Mouse (Mus musculus): ENCODE measurements around the gene Dapk2.

The Dapk2 gene

DNA sequence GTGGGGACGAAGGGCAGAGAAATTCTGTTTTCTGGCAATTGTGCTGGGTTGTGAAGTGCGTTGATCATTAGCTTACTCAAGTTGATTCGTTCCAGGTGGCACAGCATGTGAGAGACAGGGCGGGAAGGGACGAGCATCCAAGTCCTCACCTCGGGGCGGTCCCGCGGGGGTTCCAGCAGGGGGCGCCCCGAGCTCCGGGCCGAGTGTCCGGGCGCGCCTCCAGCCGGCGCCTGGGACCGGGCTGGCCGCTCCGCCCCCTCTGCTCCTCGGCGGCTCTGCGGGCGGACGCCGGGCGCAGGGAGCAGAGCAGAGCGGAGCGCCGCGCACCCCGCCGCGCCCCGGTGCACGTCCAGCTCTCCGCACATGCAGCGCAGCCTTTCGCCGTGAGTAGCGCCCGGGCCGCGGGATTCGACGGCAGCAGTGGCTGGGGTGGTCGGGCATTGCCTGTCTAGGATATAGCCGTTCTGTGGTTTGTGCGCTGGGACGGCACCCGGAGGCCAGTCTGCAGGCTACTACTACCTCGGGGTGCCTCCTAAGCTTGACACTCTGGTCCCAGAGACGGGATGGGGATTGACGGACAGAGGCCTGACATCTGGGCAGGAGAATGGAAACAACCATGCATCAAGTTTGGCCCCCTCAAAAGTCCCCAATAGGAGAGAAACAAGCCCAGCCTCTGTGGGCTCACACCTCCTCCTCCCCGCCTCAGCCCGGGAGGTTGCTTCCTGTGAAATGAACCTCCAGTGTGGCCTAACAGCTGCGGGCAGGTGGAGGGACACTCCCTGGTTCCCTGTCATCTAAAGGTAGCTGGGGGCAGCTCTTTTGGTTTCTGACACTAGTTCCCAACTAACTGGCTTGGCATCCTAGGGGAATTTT lies at the start of gene Dapk2:
TSS of gene Dapk2 (plus strand) at position 266 of the 873 bp plus-strand sequence.
- ATAC-seq (ENCODE audit: insufficient number of reproducible peaks, low FRiP score, low TSS enrichment): no peak

DNA sequence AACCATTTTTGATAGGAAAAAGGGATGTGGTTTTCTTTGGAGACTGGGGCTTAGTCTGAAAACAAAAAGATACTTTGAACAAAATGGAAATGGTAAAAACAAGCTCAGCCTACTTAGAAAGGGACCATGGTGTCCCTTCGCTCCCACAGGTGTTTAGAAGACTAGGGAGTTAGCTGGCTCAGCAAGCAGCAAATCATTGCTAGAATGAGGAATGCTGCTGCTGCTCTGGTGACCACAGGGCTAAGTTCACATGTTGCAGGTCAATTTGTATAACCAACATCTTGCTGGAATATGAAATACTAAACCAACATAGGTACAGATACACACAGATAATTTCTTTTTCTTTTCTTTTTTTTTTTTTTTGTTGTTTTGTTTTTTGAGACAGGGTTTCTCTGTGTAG lies 48.4 kb upstream of the Dapk2 start:
- no peak for ATAC-seq (ENCODE audit: insufficient number of reproducible peaks, low FRiP score, low TSS enrichment)

DNA sequence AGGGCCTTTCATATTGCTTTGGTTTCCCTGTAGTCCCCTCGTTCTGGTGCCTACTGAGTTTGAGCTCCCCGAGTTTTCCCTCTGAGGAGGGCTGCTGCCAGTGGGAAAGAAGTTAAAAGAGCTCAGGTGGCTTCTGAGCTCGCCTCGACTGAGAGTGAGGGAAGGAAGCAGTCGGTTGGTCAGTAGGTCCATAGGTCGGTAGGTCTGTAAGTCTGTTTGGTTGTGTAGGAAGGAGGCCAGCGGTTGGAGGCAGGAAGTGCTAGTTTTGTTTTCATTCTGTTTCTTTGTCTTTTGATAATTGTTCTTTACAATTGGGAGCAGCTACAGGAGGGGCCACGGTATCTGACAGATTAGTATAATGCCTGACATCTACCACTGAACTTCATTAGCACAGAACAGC lies 47.9 kb upstream of the Dapk2 start:
- ATAC-seq (ENCODE audit: insufficient number of reproducible peaks, low FRiP score, low TSS enrichment): no peak

DNA sequence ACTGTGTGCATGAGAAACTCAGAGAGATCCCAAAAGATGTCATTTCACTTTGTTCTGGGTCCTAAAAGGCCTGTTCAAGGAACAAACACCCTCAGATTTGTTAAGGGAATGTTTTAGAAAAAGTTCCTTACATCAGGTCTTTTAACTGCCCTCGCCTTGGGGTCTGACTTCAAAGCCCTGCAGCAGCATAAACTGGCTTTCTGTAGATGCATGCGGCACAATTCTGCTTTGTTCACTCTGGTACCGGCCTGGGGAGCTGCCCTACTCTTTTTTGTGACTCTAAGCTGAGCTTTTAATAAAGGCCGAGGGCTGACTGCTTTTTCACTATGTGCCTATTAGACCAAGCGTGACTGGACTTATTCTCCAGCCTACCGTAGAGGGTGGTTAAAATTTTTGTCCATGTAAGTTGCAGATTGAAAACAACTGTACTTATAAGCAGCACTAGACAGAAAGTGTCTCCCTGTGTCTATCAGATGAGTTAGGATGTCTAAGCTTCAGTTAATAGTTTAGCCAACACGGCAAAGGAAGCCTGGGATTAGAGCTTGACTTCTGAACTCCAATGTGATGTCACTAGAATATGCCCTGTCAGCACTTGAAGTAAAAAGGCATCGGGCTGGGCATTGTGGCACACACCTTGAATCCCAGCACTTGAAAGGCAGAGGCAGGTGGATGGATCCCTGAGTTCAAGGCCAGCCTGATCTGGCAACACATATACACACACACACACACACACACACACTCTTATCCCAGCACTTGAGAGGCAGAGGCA lies 47.2 kb upstream of the Dapk2 start:
- no peak for ATAC-seq (ENCODE audit: insufficient number of reproducible peaks, low FRiP score, low TSS enrichment)

DNA sequence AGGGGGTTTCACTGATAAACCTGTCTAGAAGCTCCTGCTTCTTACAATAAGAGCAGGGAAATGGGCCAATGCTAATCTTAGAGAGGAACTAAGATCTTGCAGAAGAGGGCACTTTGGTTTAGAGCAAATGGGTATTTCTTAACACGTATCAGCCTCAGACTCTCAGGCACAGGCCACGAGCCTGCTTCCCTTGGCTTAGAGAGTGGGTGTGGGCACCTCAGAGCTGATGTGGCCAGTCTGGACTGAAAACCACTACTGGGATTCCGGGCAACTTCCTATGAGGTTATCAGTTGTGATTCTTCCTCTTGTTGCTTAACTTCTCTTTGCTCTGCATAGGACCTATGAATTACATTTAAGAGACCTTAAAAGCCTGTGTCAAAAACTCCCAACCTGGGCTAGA lies 43.7 kb upstream of the Dapk2 start:
- no peak for ATAC-seq (ENCODE audit: insufficient number of reproducible peaks, low FRiP score, low TSS enrichment)

DNA sequence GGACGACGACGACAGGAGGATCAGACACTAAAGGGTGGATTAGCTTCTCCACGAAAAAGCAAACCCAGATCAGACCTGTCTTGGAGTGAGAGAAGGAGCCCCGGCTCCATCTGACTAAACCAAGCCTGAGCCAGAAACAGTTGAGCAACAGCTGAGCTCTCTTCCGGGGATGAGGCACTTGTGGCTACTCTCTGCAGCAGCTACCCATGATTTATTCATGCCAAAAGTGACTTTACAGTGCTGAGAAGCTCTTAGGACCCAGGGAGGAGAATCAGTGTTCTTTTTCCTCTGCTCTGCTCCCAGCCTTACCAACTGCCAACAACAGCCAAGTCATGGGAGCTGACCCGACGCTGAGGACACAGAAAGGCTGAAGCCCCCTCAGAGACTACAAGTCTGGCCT lies 41.1 kb upstream of the Dapk2 start:
- no peak for ATAC-seq (ENCODE audit: insufficient number of reproducible peaks, low FRiP score, low TSS enrichment)

DNA sequence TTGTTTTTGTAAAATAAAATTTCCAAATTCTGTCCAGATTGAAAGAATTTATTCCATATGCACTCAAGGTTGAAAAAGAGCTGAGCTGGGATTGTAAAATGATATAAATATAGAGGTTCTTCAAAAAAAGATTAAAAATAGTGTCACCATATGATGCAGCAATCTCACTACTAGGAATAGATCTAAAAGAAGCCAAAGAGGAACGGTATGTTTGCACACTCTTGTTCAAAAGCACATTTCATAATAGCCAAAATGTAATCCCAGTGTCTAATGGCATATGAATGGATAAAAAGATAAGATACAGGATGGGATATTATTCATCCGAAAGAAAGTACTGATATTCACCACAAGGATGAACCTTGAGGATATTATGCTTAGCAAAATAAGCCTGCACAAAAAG lies 38.5 kb upstream of the Dapk2 start:
- no peak for ATAC-seq (ENCODE audit: insufficient number of reproducible peaks, low FRiP score, low TSS enrichment)

DNA sequence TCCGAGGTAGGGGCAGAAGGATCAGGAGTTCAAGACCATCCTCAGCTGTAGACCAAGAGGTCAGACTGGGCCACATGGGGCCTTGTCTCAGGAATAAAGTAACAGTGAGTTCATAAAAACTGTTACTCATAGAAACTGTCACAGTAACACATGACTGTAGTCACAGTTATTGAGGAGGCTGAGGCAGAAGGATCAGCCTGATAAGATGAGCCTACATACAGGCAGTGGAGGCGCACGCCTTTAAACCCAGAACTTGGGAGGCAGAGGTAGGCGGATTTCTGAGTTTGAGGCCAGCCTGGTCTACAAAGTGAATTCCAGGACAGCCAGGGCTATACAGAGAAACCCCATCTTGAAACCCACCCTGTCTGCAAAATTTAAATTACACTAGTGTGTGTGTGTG lies 37.9 kb upstream of the Dapk2 start:
- ATAC-seq (ENCODE audit: insufficient number of reproducible peaks, low FRiP score, low TSS enrichment): no peak

DNA sequence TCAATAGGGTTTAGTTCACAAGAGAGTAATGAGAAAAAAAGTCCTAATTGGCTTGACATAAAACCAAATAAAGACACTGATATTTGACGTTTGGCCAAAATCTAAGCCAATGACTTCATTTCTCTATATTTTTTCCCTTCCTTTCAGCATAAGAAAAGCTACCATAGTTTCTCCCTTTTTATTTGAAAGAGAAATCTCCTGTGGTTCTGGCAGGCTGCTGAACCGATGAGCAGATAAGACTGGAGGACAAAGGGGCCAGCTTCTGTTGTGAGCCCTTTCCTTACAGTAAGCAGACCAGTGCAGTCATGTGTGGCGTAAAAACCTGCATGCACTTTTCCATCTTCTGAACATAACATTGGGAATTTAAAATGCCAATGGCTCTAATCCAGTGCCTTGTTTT lies 37.1 kb upstream of the Dapk2 start:
- ATAC-seq (ENCODE audit: insufficient number of reproducible peaks, low FRiP score, low TSS enrichment): no peak

DNA sequence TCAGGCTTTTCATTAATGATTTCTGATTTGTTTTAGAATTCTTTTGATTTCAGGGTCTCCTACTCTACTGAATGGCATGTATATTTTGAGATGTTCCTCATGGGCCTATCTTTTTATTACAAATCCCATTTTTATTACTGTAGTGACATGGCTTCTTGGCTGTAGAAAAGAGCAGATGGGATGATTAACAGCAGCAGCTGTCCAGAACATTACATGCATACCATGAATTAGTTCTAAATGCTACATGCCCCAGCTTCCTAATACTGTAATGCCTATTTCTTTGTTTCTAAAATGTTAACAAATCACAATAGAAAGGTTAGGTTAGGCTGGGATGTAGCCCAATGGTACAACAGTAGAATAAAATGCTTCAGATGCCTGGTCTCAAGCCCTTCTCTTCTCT lies 36.6 kb upstream of the Dapk2 start:
- no peak for ATAC-seq (ENCODE audit: insufficient number of reproducible peaks, low FRiP score, low TSS enrichment)

DNA sequence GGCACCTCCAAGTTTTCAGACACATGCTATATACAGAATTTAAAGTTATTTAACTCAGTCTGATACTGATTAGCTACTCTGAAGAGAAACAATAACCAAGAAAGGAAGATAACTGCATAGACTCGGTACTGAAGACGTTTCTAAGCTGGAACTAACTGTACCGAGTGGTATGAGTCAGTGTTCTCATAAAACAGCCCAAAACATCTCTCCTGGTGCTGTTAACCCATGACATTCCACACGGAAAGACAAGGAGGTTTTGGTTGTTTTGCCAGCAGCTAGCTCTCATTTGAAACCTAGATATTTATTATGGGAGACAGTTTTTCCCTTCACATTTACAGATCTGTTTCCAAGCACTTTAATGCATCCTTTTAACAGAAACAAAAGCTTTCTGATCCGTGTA lies 34.4 kb upstream of the Dapk2 start:
- ATAC-seq (ENCODE audit: insufficient number of reproducible peaks, low FRiP score, low TSS enrichment): no peak

DNA sequence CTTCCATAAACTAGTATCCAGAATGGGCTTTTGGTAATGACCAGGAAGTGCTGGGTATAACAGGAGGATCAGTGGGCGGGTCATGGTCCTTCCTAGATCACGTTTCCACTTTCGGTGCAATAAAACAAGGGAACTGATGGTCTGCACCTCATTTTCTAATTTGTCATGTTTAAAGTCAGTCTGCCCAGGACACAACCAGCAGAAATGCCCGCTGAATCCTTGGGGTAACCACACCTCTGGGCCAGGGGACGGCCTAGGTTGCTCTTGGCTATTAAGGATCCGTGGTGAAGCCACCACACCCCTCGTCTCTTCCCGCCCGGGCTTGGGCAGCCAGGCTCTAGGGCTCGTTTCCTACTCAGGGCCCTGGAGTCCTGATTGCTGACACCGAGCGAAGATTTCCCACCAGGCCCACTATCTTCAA lies 33.9 kb upstream of the Dapk2 start:
- peak; percentile 10; the same call in 1 of the 2 replicates for ATAC-seq (ENCODE audit: insufficient number of reproducible peaks, low FRiP score, low TSS enrichment)

DNA sequence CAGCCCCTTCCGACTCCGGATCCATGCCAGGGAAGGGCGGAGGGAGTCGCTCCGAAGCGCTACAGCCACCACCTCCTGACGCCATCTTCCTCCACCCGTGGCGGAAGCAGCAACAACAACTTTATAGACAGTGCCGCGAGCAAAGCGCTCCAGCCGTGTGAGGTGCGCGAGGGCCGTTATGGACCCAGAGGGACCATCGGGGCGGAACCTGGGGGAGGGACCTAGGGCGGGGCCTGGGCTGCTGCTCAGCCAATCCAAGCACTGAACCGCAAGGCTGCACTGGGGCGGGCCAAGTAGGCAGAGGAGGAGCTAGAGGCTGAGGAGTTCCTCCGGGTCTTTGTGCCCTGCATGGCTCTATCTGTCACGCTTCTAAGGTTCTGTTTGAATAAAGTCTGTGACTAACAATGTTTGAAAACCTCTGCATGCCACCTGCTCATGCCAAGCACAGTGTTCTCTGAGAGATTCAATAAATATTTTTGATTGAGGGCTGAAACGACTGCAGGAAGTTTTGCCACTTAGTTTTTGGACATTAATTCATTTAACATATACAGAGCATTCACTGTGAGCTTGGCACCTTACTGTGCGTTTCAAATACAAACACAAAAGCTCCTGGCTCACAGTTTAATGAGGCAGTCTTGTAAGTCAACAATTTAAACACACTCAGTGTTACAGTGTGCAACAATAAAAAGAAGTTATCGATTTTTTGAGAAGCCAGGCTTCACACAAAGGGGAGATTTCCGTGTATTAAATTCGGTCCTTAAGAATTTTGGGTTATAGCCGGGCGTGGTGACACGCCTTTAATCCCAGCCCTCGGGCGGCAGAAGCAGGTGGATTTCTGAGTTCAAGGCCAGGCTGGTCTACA lies 33.1 kb upstream of the Dapk2 start:
- ATAC-seq (ENCODE audit: insufficient number of reproducible peaks, low FRiP score, low TSS enrichment): peak; percentile 95

DNA sequence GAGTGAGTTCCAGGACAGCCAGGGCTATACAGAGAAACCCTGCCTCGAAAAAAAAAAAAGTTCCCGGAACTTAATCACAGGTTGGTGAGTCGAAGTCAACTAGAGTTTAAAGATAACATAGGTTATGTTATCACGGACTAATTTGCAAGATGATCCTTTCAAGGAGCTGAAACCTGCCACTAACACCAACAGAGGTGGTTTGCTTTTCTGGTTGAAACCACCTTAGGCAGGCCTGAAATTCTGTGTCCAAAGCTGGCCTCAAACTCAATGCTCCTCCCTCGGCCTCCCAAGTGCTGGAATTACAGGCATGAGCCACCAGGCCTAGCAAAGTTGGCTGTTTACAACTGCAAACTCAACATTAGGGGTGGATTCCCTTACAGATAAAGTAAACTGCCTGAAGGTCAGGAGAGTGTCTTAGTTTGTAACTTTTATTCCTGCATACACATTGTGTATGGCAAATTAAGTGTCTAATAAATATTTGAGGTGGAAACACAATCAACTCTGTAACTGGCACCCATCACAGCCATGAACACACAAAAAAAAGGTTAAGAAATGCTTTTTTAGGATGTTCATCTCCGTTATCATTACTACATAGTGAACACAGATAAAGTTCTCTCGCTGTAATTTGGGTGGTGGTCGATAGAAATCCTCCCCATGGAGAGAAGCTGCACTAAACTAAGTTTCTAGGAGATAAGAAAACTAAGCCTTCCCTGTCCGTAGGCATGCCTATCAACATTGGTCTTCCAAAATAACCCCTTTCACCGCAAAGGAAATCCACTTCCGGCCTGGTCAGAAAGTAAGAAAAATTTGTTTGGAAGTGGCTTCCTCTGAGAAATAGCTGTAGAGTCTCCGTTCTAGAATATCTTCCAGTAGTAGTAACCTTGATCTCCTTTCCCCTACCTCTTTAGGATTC lies 32.2 kb upstream of the Dapk2 start:
- no peak for ATAC-seq (ENCODE audit: insufficient number of reproducible peaks, low FRiP score, low TSS enrichment)

DNA sequence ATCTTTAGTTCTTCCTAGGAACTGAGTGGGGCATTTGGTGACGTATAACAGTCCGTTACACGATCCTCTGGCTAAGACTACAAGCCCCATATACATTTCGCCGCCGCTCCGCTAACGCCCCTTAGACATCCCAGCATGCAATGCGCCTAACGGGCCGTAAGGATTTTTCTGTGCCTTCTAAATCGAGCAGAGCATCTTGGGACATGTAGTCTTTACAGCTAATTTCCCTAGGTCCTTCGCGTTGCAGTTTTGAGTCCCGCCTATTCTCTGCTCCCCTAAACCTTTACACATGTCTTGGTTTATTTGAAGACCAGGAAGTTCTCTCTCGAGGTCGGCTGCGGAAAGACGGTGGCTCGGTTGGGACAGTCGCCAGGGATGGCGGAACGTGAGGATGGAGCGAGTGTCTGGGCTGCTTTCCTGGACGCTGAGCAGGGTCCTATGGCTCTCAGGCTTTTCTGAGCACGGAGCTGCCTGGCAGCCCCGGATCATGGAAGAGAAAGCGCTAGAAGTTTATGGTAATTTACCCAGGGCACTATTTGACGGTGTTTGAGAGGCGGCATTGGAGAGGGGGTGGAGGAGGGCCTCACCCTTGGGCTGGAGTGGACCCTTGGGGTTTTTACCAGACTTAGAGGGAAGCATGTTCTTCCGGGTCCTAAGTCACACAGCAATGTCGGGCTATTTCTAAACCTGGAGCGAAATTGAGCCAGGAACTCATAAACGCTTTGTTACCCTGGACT lies 31.4 kb upstream of the Dapk2 start, which contains the start of the genes Snx1 and Ciao2a:
TSS of gene Snx1 (minus strand) at position 132 of the 737 bp plus-strand sequence.
TSS of gene Ciao2a (plus strand) at position 156 of the 737 bp plus-strand sequence.
- ATAC-seq (ENCODE audit: insufficient number of reproducible peaks, low FRiP score, low TSS enrichment): peak; percentile 72

DNA sequence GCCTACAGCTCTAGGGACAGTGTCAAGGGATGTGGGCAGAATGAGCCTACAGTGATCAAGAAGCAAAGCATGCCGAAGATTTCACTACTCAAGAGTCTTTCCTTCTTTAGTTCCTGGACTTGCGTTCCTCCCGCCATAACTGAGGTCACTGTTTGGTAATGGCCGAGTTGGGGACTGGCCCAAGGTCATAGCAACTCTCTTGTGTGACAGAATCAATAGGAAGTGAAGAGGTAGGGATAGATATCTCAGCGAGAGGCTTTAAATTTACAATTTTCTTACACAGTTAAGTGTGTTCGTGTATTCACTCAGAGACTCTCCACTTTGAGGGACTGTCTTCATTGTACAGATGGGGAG lies 30.9 kb upstream of the Dapk2 start:
- ATAC-seq (ENCODE audit: insufficient number of reproducible peaks, low FRiP score, low TSS enrichment): no peak

DNA sequence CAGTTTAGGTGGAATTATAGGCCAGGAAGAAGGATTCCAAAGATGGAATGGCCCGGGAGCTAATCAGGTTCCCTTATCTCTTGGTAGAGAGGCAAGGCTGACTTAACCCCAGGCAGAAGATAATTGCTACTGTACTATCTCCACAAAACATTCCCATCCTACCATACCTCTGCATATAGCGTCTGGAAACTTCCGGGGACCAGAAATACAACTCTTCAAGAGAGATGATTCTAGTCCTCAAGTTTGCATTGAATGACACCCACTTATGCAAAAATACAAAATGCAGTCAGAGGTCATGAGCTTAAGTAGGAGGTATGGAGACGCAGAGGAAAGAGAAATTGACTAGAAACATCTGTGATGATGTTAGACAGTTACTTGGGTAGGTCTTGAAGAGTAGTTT lies 30.1 kb upstream of the Dapk2 start:
- ATAC-seq (ENCODE audit: insufficient number of reproducible peaks, low FRiP score, low TSS enrichment): no peak

DNA sequence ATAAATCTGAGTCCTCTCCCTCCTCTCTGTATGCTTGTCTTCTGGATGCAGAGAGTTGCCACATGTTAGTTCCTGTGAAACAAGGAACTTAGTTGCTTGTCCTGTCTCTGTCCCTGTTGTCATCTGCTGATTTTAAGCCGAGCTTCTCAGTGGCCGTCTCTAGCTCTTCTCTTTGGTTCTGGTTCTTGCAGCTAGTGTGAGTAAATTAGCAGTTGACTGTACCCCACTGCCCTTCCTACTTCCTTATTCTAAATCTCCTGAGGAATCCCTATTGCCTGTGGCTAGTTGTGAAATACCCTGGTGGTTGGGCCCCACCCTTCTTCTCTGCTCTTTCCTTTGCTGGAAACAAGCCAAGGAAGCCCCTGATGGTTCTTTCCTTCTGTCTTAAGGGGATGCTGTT lies 26.6 kb upstream of the Dapk2 start:
- no peak for ATAC-seq (ENCODE audit: insufficient number of reproducible peaks, low FRiP score, low TSS enrichment)

DNA sequence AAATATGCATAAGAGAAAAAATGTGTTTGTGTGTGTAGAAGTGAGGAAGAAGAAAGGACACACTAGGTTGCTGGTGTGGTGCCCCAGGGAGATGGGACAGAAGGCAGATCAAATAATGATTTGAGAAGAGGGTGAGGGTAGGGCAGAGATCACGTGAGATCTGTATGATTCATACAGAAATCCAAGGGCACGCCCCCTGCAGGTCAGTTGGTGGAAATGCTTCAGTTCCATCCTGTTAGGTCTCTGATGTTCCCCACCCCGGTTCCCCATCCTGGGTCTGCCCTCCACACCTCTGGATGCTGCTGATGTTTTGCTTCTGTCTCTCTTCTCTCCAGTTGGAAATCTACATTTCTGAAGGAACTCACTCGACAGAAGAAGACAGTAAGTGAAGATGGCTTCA lies 22.1 kb upstream of the Dapk2 start:
- no peak for ATAC-seq (ENCODE audit: insufficient number of reproducible peaks, low FRiP score, low TSS enrichment)

Measured in cerebellum, adult (tissue).